Mouse (Mus musculus) yolk sac, embryonic 10.5 days (tissue): ENCODE results near the gene Fdxacb1.
A peak's percentile ranks its signal among the peaks of the same experiment; 100 is the strongest.

Experiments used
- DNase-seq: peaks from one replicate; pipeline ENCODE4 v3.0.0-alpha.2; 2017; ENCODE audit warnings: low spot score

Fdxacb1 gene

DNA sequence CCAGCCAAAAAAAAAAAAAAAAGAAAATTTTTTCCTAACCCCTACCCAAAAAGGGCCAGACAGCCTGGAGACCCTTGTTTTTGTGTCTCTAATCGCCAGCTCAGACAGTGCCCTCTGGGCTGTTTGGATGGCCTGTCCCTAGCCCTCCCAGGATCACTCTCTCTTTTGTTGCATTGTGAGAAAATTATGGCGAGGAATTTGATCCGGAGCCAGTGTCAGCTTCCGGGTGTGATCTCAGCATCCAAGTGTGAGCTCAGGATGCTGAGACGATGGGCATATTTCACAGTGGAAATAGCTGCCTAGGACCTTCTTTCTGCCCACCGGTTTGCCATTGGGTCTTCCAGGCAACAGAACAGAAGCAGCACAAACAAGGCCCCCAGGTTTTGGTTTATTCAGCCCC is 17.3 kb upstream of the Fdxacb1 start:
- DNase-seq: no peak

DNA sequence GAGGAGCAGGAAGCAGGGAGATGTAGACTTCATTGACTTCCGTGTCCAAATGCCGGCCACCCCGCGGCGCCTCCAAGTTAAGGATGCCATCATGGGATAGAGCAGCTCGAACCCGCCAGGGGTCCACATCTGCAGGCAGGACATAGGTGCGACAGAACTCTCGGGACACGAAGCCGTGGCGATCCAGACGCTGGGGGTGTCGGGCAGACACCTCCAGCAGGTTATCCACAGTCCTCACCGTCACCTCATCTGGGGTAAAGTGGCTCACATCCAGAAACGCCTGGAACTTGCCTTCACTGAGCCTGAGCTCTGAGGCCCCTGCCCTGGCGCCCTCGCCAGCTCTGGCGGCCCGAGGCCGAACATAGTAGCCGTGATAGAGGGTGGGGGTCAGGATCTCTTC is 16.7 kb upstream of the Fdxacb1 start, which contains the start of gene Cryab:
Cryab (plus strand) TSS at position 3 of the 400 bp plus-strand sequence.
- DNase-seq: no peak

DNA sequence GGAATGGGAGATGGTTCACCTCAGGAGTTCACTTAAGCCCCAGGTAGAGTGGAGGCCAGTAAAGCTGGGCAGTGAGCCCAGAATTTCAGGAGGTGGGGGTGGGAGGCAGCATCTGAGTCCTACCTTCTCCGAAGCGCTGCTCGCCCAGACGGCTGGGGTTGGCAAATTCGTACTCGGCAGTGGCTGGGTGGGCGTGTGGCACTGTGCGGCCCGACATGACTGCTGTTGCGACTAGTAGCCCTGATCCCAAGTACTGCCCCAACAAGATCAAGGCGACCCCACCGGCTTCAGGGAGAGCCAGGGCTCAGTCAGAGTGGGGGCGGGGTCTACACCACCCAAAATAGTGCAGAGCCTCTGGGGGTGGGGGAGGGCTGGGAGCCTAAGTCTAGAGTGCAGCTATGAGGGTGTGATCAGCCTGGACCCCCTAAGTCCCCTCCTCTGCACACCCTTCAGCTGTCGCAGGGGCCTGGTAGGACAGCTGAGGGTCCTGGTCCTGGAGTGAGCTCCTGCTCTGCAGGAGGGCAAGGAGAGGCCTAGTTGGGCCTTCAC is 15.9 kb upstream of the Fdxacb1 start, which contains the start of gene Hspb2:
Hspb2 (minus strand) TSS at position 301 of the 549 bp plus-strand sequence.
- no peak for DNase-seq

DNA sequence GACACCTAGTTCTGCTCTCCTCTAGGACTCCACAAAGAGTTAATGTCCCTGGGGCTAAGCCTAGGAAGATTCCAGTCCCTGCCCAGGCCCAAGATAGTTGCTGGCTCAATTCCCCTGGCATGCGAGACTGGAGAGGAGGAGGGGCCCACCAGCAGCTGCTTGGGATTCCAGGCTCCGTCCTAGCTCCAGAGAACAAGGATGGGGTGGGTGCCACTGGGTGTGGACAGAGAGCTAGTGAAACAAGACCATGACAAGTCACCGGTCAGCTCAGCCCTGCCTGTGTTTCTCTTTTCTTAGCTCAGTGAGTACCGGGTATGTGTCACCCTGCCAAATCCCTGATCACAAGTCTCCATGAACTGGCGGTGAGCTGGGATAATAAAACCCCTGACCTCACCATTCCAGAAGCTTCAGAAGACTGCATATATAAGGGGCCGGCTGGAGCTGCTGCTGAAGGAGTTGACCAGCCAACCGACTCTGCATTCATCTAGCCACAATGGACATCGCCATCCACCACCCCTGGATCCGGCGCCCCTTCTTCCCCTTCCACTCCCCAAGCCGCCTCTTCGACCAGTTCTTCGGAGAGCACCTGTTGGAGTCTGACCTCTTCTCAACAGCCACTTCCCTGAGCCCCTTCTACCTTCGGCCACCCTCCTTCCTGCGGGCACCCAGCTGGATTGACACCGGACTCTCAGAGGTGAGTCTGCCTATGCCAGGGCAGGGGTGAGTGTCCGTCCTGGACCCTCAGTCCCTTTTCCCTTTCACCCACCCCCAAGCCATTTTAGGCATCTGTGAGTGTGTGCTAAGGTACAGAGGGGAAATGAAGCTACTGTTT is 15.0 kb upstream of the Fdxacb1 start:
- DNase-seq: peak; percentile 66

DNA sequence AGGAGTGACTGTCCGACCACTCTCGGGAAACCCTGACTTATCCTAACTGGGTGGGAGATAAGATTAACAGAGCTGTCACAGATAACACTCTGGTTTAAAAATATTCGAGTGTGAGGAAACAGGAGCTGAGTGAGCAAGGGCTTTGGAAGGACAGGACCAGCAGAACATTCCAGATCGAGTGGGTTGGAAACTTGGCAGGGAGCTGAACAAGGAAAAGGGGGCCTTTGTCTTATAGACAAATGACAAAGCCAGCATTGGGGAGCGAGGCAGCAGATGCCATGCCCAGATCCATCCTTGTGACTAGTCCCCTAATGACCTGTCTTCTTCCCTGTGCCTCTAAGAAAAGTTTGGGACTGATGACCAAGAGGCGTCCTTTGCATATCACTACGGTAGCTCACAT is 14.1 kb upstream of the Fdxacb1 start:
- no peak for DNase-seq

DNA sequence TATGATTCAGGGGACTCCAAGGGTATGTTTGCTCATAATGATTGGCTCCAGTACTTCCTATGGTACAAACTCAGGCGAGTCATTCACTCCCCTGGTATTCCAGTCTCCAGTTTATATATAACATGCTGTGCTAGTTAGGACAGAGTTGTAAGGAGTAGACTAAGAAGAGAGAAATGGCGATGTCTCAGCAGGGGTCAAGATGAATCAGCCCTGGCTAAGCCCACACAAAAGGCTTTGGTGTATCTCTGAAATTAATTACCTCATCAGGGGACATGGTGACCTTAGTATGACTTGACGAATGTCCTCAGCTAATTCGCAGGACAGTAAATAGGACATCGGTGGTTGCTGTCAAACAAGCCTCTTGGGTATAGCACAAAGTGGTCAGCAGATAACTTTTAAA is 11.3 kb upstream of the Fdxacb1 start:
- DNase-seq: no peak

DNA sequence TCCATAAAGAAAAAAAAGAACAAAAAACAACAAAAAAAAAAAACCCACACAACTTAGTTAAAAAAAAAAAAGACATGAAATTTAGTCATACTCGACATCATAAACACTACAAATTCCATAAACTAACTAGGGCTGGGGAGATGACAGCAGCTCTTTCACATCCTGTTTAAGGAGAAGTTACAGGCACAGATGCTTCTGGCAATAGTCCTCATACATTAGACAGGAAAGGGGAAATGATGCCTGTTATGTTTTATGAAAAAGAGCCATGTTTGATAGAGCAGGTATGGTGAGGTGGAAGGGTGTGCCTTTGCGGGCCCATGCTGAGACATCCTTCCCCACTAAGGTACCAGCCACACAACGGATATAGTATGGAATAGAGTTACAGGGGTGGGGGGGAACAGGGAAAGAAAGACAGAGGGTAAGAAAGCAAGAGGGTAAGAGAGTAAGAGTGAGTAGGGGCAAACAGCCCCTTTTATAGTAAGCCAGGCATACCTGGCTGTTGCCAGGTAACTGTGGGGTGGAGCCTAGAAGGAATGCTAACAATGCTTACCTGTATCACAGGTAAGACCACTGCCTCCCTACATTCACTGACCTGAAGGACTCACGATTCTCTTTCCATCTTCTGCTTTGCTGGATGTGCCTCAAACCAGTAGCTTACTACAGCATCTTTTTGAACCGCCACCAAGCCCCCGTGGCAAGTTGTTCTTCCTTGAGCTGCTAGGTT is 6.4 kb upstream of the Fdxacb1 start:
- DNase-seq: no peak

DNA sequence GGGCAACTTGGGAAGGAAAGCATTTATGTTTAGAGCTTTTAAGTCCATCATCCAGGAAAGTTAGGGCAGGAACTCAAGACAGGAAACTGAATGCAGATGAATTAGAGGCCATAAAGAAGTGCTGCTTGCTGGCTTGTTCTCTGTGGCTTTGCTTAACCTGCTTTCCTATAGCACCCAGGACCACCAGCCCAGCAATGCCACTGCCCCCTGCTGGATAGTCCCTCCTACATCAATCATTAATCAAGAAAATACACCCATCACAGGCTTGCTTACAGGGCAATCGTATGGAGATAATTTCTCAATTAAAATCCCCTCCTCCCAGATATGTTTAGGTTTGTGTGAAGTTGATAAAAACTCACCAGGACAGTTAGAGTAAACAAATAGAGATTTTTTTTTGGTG is 4.7 kb upstream of the Fdxacb1 start:
- DNase-seq: no peak

DNA sequence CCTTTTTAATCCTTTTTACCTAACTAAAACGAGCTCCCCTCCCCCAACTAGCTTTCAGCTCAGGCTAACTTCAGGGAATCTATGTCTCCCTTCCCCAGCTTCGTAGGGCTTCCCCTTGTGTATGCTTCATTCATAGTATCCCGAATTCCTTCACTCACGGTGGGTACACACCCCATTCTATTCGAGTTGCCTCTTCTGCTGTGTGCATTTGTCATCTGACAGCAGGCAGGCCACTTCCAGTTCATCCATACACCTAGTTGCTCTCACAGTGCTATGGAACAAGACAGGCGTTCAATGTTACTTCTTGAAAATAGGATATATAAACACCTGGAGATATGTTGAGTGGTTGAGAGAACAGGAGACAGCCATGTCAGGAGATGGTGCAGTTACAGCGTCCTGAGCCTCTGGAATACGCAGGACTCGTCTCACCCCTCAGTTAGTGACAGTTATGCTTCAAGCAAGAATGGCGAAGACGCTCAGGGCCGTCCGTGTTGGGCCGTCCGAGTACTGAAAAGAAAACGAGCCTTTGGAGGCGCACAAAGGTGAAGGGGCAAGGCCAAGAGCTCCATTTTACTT is 417 bp upstream of the Fdxacb1 start:
- no peak for DNase-seq

DNA sequence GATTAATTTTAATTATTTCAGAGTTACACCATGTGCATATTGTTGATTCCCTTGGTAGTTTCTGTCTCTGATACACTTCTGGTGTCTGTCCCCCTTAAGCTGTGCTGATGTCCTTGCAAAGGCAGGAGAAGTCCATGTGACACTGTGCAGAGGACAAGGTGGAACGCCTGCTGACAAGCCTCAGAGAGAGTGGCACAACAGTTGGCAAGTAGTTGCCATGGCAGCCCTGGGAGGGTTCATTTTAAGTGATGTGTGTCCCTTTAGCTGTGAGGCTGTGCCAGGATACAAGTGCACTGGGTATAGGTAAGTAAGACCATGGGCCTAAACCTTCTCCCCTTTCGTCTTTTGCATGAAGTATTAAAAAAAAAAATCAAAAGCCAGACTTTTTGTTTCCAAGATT is 2.0 kb downstream of the Fdxacb1 start:
- DNase-seq: no peak

DNA sequence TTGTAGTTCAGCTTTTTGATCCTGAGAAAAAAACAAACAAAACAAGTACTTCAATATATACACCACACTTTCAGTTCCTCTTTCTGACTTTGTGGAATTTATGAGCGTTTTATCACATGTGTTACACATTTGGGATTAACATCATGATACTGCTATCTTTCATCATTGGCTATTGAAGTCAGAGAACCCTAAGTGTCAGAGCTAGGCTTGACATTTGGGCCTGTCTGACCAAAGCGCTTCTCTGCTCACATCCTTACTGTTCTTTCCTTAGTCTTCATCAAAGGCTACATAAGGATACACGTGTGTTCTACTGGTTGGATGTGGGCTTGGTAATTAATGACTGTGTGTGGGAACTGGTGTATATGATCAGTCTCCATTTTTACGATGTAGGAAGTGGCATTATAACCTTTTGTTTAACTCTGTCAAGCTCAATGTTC is 6.0 kb downstream of the Fdxacb1 start:
- DNase-seq: no peak

DNA sequence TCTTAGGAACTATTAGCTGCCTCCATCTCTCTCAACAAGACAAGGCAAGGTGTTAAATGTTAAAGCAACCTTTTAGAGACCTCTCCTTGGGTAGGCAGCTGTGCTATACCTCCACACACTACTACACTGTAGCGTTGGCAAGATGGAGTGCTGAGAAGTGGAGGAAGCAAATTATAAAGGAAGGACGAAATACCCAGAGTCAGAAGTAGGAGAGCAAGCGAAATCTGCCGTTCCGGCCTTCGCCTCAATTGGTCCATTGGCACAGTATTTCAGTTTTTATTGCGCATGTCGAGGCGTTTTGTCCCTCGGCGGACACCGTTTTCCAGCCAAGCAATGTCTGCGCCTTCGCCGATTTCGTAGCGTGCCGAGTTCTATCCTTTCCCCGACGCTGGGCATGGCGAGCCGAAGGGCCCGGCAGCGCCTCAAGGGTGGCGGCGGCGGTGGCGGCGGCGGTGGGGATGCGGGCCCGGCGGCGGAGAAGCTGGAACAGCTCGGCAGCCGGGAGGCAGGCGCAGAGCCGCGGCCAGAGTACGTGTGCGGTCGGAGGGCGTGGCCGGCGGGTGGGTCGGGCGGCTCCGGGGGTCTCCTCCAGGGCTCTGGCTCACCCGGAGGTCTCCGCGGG is 7.1 kb downstream of the Fdxacb1 start, which contains the start of the genes Alg9 and 1110032A03Rik:
Alg9 (plus strand) TSS at position 29 of the 622 bp plus-strand sequence.
1110032A03Rik (minus strand) TSS at position 530 of the 622 bp plus-strand sequence.
- peak; percentile 83 for DNase-seq

DNA sequence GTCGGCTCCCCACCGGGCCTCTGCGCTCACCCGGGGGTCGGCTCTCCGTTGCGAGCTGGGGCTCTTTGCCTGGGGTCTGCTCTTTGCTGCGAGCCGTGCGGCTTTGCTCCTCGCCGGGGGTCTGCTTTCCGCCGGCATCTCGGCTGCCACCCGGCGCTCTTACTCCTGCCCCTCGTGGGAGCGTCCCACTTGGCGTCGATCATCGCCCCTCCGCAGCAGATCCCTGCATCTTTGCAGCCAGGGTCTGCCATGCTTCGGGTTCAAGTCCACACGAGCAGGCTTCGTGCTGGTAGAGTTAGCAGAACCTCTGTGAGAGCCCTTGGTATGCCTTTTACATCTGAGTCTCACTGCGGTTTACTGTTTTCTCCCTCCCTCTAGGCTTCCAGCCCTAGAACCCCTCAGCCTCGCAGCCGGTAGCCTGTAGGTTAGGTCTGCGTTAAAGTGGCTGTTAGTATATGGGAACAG is 7.7 kb downstream of the Fdxacb1 start:
- no peak for DNase-seq

DNA sequence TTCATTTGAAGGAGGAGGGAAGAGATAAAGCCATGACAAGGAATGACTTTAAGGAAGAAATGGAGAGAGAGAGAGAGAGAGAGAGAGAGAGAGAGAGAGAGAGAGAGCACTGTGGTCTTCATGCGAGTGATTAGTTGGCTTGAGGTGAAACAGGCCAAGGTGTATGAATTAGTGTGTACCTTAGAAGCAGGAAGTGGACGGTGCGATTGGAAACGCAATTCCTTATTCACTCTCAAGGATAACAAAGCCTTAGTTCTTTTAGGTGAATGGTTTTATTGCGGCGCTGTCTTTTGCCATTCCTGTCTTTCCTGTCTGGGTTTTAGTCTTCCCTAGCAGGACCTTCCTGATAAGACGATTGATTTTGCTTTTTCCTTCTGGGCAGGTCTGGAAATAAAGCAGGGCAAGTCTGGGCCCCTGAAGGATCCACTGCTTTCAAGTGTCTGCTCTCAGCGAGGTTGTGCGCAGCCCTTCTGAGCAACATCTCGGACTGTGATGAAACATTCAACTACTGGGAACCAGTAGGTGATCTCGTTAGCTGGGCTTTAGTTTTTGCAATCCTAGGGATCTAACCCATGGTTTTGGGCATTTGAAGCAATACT is 8.2 kb downstream of the Fdxacb1 start:
- no peak for DNase-seq

DNA sequence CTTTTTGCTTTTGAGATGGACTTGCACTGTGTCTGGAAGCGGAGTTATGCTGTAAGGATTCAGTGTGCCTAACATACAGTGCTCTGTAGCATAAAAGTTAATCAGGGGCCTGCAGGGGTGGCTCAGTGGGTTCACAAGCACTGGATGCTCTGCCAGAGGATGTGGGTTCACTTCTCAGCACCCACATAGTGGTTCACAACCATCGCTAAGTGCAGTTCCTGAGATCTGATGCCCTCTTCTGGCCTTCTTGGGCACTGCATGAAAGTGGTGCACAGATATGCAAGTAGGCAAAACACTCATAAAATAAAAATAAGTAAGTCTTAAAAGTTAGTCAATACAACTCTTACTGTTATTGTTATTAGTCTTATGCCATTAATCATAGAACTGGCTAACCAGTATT is 14.1 kb downstream of the Fdxacb1 start:
- no peak for DNase-seq

DNA sequence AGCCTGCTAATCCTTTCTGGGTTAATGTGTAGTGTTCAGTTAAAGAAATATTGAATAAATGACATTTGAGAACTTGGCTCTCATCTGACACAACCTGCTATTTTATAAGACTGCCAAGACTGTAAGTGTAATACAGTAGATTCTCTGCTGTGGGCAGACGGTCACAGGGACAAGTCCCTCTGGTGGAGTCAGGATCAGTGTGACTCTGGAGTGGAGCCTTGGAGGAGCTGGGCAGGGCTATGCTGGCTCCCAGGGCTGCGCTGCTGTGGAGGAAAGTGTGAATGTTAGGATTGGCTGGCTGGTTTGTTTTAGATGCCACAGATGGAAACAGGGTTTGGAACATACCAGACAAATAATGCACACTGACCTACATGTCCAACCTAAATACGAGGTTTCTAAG is 27.2 kb downstream of the Fdxacb1 start:
- DNase-seq: no peak

DNA sequence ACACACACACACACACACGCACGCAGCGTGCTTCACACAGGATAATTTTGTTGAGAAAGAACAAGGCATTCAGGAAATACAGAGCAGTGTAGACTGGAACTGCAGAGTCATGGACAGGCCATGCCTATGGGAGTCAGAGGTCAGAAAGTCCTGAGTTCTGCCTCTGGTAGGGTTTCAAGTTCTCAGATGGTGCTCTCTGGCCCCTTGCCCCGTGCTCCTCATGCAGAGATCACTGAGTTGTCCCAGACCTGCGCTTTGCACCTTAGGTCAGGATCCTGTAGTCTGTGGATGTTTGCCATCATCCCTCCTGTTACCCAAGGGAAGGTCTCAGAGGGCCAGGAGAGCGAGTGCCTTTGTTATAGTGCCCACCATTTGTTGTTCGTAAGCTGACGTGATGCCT is 28.7 kb downstream of the Fdxacb1 start:
- DNase-seq: no peak

DNA sequence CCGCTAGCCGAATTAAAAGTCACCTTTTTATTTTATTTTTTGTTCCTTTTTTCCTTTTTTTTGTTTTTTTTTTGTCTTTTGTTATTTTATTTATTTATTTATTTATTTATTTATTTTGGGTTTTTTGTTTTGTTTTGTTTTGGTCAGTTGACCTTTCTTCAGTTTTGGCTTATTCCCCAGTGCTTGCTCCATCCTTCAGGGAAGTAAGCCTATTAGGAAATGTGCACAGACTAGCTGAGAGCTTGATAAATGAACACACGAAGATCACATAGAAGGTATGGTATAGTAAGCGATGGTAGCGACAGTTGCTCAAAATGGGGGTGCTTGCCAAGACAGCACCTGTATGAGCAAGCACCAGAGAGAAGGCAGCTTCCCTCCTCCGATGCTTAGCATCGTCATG is 29.6 kb downstream of the Fdxacb1 start:
- no peak for DNase-seq

DNA sequence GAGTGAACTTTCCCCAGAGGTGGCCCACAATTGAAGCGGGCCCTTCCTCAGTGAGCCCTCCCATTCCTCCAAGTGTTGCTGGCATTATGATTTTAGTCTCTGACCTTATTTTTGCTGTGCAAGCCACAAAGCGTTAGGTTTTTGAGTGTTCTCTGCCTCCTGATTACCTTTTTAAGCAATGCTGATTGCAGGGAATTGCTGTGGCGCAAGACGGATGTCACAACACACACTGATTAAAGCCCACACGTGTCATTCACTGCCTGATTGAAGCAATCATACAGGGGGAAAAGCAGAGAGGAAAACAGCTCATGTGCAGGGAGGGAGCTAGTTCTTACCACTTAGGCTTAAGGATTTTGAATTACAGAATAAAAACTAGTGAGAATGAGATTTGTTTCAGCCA is 30.3 kb downstream of the Fdxacb1 start:
- DNase-seq: no peak

DNA sequence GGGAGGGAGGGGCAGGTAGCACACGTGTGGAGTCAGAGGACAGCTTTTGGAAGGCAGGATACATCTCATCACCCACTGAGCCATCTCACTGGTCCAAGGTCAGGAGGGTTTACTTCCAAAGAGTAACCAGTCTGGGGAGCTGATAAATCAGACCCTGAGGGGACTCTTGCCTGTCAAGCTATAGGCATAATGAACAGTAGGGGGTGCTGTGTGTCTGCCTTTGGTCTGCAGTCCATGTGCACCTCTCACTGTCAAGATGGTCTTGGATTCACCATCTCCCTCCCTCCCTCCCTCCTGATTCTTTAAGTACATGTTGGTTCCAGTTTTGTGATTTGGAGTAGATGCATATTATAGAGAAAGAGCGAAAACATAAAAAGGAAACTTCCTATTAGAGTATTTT is 32.9 kb downstream of the Fdxacb1 start:
- DNase-seq: no peak

DNA sequence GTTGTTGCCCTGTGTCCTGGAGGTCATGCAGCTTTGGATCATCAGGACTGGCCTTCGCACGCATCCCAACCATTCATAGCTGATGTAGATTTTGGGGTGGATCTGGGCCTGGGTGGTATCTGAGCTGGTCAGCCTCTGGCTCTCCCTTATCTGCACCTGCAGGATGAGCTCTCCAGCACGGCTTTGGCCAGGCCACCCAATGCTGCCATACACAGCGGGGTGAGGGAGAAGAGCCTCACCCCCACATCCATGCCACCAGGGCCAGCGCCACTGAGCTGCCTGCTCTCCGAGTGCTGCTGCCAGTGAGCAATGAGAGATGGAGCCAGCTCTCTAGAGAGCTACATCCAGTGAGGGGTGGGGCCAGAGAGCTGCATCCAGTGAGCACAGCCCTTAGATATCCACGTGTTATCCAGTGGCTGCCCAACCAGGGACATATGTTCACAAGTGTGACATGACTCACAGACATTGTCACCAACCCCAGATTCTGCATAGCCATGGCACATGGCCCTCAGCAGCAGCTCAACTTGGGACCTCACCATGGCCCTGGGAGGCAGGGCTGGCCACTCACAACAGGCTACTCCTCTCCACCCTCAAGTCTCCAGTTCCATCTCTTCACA is 35.1 kb downstream of the Fdxacb1 start:
- DNase-seq: peak; percentile 23
